Mouse (Mus musculus): ENCODE measurements around the gene Cmas.

The Cmas gene

DNA sequence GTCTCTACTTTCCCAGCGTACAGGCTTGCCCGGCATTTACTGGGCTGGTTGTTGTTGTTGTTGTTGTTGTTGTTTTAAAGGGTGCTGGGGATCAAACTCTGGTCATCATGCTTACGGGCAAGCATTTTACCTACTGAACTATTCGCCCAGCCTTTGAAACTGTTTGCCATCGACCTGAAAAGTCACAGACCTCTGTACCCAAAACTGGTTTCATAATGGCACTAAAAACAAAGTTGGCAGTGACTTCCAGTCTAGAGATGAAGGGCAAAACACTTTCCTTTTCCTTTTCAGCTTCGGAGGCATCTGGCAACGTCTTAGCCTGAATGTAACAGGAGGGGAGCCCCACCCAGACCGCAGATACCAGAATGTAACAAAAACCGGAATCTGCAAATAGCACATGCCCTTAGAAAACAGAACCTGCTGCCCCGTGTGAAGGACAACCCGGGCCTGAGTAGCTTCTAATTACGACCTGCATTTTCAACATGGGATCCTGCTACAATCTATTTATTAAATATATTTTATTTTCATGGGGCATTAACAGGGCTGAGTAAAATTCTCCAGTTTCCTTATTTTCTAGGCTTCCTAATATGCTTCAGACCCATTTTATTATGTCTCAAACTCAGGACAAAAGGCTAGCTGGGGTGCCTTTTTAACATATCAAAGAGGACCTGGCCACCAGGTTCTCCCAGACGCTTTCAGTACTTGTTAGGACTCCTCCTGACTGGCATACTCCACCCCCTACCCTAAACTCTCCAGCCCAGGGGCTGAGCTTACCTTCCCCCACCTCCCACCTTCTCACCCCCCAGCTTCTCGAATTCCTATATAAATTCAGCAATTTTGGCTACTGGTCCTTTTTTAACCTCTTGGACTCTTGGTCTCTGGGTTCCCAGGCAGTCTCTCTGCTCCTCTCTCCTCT is 3.9 kb upstream of the Cmas start:
- 49% methylated on average over 14 of the region's 14 CpGs for WGBS

DNA sequence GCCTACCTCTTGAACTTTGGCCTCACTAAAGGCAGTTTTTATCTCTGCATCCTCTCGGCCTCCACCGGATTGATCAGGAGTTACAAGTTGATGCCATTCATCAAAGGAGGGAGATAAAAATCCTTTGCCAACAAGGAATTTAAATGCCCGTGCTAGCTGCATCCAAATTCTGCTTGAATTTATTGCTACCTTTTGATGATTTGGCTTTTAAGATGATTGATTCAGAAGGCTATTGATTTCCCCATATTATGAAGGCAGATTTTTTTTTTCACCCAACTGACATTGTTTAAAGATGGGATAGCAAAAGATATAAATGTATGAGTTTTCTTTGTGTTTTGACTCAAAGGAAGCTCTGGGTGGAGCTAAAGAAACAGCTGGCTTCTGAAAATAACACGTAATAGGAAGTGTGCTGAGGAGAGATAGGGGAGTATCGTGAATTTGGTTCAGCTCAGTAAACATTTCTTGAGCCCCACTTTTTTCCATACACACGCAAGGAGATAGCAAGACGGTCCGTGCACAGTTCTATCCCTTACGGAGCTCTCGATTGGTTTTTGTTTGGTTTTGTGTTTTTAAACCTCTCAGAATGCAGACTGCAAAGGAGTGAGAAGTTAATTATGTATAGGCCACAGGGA is 964 bp downstream of the Cmas start:
- 25% methylated on average over 10 of the region's 10 CpGs for WGBS

DNA sequence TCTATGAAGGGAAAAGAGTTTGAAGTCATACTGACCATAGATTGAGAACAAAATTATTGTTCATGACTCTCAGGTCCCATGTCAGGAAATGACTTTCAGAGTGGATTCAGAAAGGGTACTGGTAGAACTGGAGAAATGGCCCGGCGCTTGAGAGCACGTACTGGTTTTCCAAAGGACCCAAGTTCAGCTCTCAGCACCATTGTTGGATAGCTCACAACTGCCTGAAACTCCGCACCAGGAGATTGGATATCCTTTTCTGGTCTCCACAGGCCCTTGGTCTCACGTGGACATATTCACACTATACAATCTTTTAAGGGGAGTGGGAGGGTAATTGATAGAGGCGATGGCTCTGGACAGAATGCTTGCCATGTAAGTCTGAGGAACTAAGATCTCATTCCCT is 1.5 kb downstream of the Cmas start:
- WGBS = 87% methylated on average over 6 of the region's 6 CpGs

DNA sequence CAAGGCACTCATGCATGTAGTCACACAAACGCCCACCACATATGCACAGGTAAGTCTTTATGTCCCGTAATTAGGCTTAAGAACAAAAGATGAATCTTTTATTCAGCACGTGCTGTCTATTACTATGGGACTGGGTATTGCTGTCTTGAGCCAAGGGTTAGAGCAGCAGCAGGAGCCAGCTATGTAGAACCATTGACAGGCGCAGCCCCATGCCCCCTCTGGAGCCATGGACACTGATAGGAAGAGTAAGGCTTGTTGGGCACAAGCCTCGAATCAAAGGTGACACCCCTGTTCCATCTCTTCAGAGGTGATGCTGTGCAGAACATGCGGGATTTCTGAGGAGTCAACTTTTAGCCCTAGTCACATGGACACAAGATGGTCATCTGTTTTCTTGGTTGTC is 2.1 kb downstream of the Cmas start:
- 93% methylated on average over 6 of the region's 6 CpGs for WGBS

DNA sequence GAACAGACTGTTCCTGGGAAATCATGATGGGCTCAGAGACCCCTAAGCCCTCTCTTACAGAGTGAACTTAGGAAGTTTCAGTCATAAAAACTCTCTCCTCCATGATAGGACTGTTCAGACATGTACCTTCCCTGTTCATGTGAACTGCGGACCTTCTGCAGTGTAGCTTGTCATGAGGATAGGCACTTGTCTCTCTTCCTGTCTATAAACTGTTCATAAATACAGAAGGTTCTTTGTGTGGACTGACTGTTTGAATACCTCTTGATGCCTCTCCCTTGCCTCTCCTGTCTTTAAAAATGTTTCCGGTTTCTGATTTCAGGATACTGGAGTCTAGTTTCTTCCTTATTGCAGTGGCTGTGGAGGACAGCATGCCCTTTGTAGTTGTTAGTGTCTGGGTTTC is 3.1 kb downstream of the Cmas start:
- WGBS = 92% methylated on average over 2 of the region's 2 CpGs

DNA sequence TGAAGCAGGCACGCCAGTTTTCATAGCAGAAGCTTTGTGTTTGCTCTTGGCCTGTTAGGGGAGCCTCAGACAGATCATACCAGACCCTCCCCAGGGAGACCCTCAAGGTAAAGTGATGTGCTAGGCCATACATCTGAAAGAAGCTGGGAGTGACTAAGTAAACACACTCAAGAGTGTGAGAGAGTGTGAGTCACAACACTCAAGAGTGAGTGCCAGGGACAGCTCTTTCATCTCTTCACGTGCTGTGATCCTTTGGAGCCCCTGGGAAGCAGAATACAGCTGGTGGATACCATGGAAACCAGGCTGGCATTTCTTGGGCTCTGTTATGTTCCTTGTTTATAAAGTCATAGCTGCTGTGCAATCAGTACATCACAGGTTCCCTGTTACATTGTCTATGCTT is 8.4 kb downstream of the Cmas start:
- WGBS = 61% methylated on average over 2 of the region's 2 CpGs

DNA sequence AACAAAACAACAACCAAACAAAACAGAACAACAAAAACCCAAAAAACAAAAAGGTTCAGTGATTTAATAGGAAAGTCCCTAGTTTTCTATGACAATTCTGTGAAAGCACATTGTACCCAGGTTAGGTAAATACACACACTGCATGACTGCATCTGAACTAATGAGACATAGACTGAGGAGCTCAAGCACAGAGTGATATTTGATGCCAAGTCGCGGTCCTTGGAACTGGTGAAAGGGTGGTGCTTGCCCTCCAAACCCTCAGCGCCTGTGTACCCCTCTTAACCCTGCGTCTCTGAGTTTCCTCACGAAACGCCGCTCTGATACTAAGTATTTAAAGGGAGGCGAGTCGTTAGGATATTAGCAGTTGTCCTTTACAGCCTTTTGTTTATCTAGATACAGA is 10.8 kb downstream of the Cmas start:
- 91% methylated on average over 9 of the region's 9 CpGs for WGBS

DNA sequence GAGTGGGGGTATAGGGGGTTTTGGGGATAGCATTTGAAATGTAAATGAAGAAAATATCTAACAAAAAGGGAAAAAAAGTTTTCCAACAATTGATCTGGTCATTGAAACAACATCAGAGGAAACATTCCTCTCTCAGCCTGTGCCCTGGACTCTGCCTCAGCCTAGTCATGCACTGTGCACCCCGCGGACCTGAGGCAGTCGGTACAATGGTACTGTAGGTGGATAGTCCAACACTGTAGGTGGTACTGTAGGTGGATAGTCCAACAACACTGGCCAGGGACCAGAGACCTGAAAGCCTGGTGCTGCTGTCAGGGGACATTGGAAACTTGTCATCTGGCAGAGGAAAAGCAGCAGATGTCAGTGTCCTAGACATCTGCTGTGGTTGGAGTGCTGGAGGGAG is 13.4 kb downstream of the Cmas start:
- WGBS = 72% methylated on average over 3 of the region's 3 CpGs

DNA sequence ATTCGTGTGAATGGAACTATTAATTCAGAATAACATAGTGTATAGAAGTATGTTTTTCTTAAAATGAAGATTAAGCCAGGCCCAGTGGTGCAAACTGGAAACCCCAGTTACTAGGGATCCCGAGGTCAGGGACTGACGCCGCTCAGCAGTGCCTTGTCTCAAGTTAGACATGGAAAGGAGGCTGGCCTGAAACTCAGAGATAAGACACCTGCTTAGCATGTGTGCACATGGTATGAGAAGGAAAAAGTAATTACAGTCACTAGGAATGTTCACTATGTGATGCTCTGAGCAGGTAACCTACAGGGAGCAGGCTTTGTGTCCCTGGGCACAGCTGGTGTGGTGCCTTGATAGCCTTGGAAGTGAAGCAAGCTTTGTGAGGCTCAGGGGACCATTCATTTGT is 15.2 kb downstream of the Cmas start:
- 94% methylated on average over 4 of the region's 4 CpGs for whole genome bisulfite sequencing

DNA sequence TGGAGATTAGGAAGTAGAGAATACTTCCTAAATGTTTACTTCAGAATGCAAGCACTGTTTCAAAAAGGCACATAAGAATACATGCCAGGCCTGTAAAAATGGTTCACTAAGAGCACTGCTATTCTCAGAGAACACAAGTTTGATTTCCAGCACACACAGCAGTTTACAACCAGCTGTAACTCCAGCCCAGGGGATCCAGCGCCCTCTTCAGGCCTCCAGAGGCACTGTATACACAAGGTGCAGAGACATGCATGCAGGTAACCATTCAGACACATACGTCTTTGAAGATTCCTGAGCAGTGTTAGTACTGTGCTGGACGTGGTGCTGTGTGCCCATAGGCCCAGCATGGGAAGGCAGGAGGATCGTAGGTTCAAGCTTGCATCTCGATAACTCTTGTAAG is 17.1 kb downstream of the Cmas start:
- WGBS = 78% methylated on average over 5 of the region's 5 CpGs

DNA sequence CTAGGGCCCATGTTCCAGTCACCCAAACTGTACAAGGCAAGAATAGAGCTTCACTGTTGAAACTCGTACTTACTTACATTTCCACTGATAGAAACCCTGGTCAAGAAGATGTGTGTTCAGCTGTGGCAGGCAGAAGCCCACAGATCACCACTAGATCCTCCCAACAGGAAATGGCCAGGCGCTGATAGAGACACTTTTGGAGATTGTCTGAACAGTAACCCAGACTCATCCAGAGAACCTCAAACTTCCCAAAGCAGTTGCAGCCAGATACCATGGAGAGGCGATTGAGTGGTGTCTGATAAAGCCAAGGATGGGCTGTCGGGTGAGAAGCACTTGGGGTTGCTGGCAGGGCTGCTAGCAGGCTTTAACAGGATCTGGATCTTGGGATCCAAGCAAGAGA is 20.4 kb downstream of the Cmas start:
- 71% methylated on average over 4 of the region's 4 CpGs for WGBS

DNA sequence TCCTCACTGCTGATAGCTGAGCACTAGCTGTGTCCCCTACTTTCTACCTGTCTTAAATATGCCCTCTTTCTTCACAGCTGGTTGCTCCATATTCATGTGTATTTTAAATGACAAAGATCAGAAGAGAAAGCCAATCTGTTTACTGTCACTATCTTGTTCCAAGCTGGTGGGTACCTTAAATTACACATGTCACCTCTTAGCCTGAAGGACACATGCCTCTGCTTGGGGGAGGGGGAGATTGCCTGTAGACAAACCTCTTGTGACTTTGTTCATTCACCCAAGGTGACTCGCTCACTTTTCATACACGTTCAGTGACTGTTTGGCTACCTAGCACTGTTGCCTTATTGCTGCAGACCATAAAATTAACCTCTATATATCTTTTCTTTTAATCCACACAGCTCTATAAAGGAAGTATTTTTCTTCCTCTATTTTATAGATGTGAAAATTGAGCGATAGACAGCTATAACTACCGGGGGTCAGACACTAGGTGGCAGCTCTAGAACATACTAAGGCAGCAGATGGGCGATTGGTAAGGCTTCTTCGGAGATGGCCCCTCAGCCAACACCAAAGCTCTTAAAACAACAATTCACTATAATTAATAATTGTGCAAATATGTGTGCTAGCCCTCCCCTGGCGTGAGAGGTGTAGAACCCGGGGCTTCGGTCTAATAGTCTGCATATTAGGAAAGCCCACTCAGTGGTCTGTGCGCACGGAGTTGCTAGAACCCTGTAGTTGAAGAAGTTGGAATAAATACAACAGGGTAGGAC is 22.7 kb downstream of the Cmas start:
- WGBS = 45% methylated on average over 11 of the region's 11 CpGs

DNA sequence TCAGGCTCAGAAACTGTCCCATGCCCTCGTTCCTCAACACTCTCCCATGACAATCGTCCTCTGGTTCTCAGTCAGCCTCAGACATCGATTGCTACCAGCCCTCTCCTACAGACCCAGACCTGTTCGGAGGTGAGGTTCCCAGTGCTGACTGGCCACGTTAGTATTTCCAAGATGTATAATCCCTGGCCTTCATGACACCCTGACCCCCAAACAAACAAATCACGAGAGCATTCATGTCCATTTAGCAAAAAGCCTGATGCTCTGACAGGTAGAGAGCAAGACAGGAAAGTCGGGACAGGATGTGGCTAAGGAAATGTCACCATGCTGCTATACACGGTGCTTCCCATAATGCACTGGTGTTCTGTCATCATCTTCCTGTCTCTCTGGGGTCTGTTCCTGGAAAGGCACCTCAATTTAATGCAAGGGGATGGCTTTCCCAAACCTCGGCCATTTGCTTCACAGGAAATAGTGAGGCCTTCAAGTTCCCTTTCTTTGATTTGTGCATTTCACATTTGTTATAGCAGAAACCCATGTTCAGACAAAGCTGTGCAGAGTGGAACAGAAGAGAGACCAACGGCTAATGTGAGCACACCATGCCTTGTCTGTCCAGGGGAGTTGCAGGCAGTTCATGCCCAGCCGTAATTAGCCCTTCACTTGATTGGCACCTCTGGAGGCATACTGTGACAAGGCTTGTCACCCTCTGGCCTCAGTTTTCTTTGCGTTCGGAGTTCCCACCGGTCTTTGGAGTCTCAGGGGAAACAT is 23.5 kb downstream of the Cmas start:
- WGBS = 59% methylated on average over 14 of the region's 14 CpGs

DNA sequence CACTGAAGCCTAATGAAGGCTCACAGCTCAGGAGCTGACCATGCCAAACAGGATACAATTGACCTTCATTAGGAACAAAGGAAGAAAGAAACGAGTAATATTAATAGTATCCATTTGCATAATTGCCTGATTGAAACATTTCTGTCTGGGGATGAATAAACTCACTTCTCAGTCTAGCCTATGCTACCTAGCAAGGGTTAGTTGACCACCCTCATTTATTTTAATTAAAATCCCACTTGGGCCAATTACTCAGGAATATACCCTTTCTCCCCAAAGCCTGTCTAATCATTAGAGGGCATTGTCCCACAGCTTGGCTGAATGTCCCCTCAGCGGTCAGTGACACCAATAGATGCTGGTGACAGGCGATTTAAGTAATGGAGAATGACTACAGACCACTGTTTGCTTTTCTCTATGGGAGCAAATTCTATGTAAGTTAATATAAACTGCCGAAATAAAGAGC is 24.1 kb downstream of the Cmas start:
- 67% methylated on average over 4 of the region's 4 CpGs for WGBS

DNA sequence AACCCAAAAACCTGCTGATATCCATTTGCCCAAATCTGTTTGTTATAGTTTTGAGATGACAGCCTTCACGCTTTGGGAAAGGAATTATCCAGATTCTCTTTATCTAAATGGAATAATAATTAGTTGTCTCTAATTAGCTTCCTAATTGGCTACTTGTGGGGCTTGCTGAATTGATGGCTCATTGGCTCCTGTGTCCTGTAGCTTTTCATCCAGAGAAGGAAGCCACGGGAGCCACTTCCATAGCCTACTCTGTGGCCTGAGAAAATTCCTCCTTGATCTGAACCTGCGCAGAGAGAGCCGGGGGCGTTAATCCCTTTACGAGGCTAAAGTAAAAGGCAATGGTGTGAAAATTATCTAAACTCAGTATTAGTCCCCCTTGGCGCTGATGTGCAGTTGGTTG is 24.8 kb downstream of the Cmas start:
- 63% methylated on average over 7 of the region's 7 CpGs for WGBS

DNA sequence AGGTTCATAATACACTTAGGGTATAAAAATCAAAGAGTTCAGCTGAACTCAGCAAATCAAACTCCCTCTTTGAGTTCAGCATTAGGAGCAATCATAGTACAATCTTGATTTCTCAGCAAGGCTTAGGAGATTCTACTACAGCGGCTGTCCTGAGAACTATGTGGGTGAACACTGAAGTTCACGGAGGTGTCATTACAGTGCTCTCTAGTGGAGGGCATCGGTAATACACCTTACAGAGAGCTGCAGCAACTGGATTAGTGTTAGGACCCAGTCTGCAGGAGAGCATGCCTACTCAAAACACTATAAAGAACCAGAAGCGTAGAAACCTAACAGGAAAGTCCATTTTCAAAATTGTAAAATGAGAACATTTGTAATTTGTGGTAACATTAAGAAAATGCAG is 28.9 kb downstream of the Cmas start:
- WGBS = 35% methylated on average over 4 of the region's 4 CpGs

DNA sequence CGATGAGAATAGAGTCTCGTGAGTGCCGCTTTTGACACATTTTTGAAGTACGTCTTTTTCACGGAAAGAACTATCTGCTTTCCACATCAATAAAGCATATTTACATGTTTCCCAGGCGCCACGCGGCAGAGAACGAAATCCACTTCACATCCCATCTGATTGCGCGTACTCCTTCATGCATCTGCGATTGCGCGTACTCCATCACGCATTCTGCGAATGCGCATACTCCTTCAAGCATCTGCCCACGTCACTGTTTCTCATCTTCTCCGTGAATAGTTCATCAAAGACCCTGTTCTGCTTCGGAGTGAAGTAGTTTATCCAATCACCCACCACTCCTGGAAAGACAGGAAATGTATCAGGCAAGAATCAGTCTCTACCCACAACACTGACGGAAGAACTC is 29.6 kb downstream of the Cmas start:
- 89% methylated on average over 21 of the region's 21 CpGs for WGBS

DNA sequence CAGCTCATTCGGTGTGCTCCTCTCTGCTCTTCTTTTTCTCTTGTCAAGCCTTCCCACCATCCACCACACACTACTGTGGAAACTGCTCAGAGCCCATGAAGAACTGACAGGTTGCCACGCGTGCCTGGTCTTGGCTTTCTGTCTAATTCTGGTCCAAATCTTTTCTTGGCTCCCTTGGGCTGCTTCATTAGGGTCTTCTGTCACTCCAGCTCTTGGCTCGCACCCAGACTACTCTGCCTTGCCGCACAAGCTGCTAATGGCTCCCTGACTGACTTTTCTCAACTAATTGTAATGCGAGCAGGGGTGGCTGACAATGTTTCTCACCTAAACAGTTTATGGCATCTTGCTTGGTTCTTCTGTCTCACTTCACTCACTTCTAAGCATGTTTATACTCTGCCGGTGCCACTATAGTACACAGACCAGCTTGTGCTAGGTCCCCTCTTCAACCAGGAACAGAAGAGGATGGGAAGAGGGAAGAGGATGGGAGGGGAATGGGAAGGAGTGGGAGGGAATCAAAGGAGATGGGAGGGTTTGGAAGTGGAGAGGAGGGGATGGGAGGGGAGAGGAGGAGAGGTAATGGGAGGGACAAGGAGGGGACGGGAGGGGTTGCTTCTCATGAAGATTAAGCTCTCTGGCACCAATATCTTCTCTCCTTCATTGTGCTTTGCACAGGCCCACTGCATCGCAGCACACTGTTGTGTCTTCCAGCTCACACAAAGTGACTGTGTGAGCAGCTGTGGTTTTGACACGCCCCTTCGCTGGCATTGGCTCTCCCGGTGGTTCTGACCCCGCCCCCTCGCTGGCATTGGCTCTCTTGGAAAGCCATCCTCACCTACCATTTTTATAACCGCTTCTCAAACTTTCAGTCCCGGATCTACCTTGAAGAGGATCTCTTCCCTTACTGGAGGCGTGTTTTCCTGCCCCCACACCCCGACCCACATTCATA is 31.8 kb downstream of the Cmas start:
- 46% methylated on average over 18 of the region's 18 CpGs for WGBS

DNA sequence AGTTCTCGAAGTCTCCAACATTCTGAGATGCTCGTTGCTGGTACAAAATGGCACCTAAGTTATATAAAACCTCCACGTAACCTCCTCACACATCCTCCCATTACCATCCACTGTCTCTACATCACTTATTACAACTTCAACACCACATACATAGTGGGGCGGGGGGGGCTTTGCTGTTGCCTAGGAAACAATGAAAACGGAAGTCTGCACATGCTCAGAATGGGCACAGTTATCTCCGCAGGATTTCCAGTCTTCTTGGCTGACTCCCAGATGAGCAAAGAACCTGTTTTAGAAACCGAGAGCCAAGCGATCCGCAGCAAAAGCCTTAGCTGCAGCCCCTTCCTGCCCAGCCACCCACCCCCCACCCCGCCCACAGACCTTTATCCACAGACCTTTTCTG is 33.2 kb downstream of the Cmas start:
- 57% methylated on average over 10 of the region's 10 CpGs for WGBS

DNA sequence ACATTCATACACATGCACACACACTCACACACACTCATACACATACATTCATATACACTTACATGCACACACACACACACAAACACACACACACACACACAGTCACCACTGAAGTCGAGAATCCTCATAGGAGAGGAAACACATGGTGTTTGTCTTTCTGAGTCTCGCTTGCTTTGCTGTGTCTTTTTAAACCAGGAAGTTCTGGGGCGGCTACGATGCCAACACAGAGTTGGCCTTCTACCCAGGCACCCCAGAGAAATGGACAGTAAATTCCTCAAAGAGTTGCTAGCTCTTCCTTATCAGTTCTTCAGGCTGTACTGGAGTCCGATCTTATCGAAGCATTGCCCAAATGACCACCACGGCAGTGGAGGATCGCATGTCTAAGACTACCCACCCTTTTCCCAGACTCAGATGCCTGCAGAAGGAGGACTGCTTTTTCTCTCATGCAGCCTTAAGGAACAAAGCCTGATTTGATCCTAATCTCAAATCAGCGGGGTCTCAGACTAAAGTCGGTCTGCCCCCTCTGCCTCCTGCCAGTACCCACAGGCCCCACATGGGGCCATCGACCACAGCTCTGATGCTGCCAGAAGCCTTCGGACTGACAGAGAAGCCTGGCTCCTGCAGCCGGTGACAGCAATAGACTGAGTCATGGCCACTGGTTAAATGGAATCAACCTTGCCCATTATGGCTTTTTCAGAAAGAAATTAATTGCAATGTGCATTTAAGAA is 35.9 kb downstream of the Cmas start:
- 64% methylated on average over 13 of the region's 13 CpGs for WGBS
